Mouse (Mus musculus): ENCODE results near the gene Dnm2.

GRCm38 (mm10) chr9:21444574-21444973 lies 19.9 kb downstream of the Dnm2 start:
- no peak for TF ChIP-seq CTCF (IDR thresholded peaks at IDR 0.05)
- TF ChIP-seq EP300 (IDR thresholded peaks at IDR 0.05): no peak

Measured in lung, postnatal 0 days (tissue).